In the genomic region with DNA sequence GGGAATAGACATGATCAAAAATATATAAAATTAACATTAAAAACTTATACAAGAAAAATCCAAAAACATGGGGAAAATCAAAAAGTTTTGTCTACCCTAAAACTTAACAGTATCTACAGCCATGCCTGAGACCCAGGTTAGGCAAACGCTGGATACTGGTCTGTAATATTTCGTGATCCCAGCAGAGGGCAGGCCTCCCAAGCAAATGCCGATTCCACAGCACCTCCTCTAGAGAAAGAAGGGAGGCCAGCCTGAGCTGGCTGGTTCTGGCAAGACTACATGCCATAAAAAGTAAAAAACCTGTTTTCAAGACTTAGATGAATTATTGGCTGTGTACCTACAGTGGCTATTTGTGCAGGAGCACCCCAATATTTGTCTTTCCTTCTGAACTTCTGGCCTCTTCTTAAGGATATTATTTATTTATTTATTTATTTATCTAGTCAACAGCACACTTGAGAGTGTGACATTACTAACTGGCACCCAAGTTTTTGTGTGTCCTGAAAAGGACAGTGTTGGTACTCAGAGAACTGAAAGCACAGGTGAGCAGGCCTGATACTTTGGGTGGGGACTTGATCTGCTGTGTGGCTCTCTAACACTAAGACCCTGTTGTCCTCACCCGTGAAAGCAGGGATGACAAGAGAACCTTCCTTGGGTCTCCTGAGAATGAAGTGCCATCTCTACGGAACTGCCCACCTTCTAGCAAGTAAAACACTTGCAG, we compare ENCODE assay signal across 9 mouse cellular contexts.
DNase-seq lines count a peak whose midpoint lies in the region; ATAC-seq and TF ChIP-seq lines count a peak whose summit lies in the region.
"Had no signal": no experiment of that assay in that cellular context is flagged by ENCODE, and none has a peak within 500 bp of the region (broad histone marks: within the 10 kb centered on the region; RNA-seq: fewer than 3 reads in every experiment).

No protein-coding gene starts in this region.

- no peaks in the 10 kb centered on the region for H3K36me3 ChIP-seq in ES-Bruce4 (ENCODE audit: control insufficient read depth, insufficient read depth, low read length, poor library complexity, severe bottlenecking)
- no peaks in the 10 kb centered on the region for H3K36me3 ChIP-seq in forebrain, postnatal 0 days (ENCODE audit: insufficient read depth)
- H3K36me3 ChIP-seq in hindbrain, embryonic 10.5 days = no peaks in the 10 kb centered on the region
- no peaks in the 10 kb centered on the region for H3K36me3 ChIP-seq in lung, embryonic 14.5 days (ENCODE audit: insufficient read depth)
- H3K36me3 ChIP-seq: heart, embryonic 13.5 days had no signal

- no peak overlapping the region for H3K27ac ChIP-seq in ES-Bruce4 (ENCODE audit: insufficient read depth, low read length)
- H3K27ac ChIP-seq in forebrain, postnatal 0 days (ENCODE audit: low read depth, low read length) = no peak overlapping the region
- H3K27ac ChIP-seq in hindbrain, embryonic 10.5 days = no peak overlapping the region
- H3K27ac ChIP-seq in lung, embryonic 14.5 days (ENCODE audit: low read depth) = no peak overlapping the region
- H3K27ac ChIP-seq: heart, embryonic 13.5 days had no signal

- TF ChIP-seq POLR2A in ES-Bruce4 (IDR thresholded peaks at IDR 0.05; ENCODE audit: insufficient read depth, low read length) = no peak

- H3K9ac ChIP-seq in ES-Bruce4 (ENCODE audit: low read depth, poor library complexity, severe bottlenecking) = no peak overlapping the region
- H3K9ac ChIP-seq in forebrain, postnatal 0 days = no peak overlapping the region
- H3K9ac ChIP-seq in lung, embryonic 14.5 days = no peak overlapping the region
- H3K9ac ChIP-seq: heart, embryonic 13.5 days had no signal

- H3K4me1 ChIP-seq in ES-Bruce4 (ENCODE audit: control insufficient read depth, insufficient read depth, low read length) = no peaks in the 10 kb centered on the region
- H3K4me1 ChIP-seq in forebrain, postnatal 0 days (ENCODE audit: insufficient read depth) = no peaks in the 10 kb centered on the region
- peaks cover 7% of the 10 kb centered on the region; the same call in 1 of the 2 replicates for H3K4me1 ChIP-seq in hindbrain, embryonic 10.5 days (replicated peaks)
- no peaks in the 10 kb centered on the region for H3K4me1 ChIP-seq in lung, embryonic 14.5 days (ENCODE audit: insufficient read depth)

- 38% methylated on average over 5 of the region's 5 CpGs for WGBS in forebrain, postnatal 0 days
- WGBS in hindbrain, embryonic 10.5 days = 37% methylated on average over 5 of the region's 5 CpGs
- WGBS in lung, embryonic 14.5 days = 33% methylated on average over 5 of the region's 5 CpGs

- TF ChIP-seq EP300 in ES-Bruce4 (IDR thresholded peaks at IDR 0.05; ENCODE audit: insufficient read depth, low read depth, low read length) = no peak

- no peak overlapping the region for H3K4me2 ChIP-seq in forebrain, postnatal 0 days (ENCODE audit: low read depth)
- H3K4me2 ChIP-seq in lung, embryonic 14.5 days = no peak overlapping the region
- H3K4me2 ChIP-seq: heart, embryonic 13.5 days had no signal

- H3K27me3 ChIP-seq in ES-Bruce4 (ENCODE audit: control insufficient read depth, insufficient read depth, low read length, poor library complexity, severe bottlenecking) = no peaks in the 10 kb centered on the region
- no peaks in the 10 kb centered on the region for H3K27me3 ChIP-seq in forebrain, postnatal 0 days (ENCODE audit: insufficient read depth, low read length)
- H3K27me3 ChIP-seq in hindbrain, embryonic 10.5 days (ENCODE audit: insufficient read depth, poor library complexity, severe bottlenecking) = no peaks in the 10 kb centered on the region
- H3K27me3 ChIP-seq in lung, embryonic 14.5 days (ENCODE audit: insufficient read depth, low read length) = no peaks in the 10 kb centered on the region
- H3K27me3 ChIP-seq: heart, embryonic 13.5 days had no signal

- peak; percentile 83 for TF ChIP-seq CTCF in ES-Bruce4 (IDR thresholded peaks at IDR 0.05; ENCODE audit: low read depth, low read length)
- peak; percentile 91 for TF ChIP-seq CTCF in forebrain, postnatal 0 days (IDR thresholded peaks at IDR 0.05; ENCODE audit: low read depth)
- peak; percentile 86 for TF ChIP-seq CTCF in lung, embryonic 14.5 days (IDR thresholded peaks at IDR 0.05; ENCODE audit: low read depth)

- ATAC-seq in forebrain, postnatal 0 days = peak; percentile 97
- ATAC-seq in lung, embryonic 14.5 days (ENCODE audit: insufficient read depth) = peak; percentile 83

- H3K4me3 ChIP-seq in ES-Bruce4 (ENCODE audit: low read depth, low read length) = no peak overlapping the region
- no peak overlapping the region for H3K4me3 ChIP-seq in forebrain, postnatal 0 days (ENCODE audit: low read depth, low read length)
- H3K4me3 ChIP-seq in hindbrain, embryonic 10.5 days = no peak overlapping the region
- H3K4me3 ChIP-seq in lung, embryonic 14.5 days (ENCODE audit: low read depth, low read length) = no peak overlapping the region
- H3K4me3 ChIP-seq: heart, embryonic 13.5 days had no signal

- peak; percentile 57 for DNase-seq in cerebellum, adult 11-12 months
- peak; percentile 91 for DNase-seq in forebrain, postnatal 0 days
- peak; percentile 77 for DNase-seq in hindbrain, embryonic 10.5 days (ENCODE audit: low spot score)
- peak; percentile 84 for DNase-seq in layer of hippocampus, adult 9-10 months (ENCODE audit: low spot score)
- peak; percentile 89 for DNase-seq in lung, embryonic 14.5 days
- peak; percentile 72 for DNase-seq in ovary, postnatal 10 days (ENCODE audit: low spot score)
- DNase-seq in thymus, postnatal 0 days (ENCODE audit: low spot score) = peak; percentile 84

- H3K9me3 ChIP-seq in ES-Bruce4 (replicated peaks; ENCODE audit: control insufficient read depth, insufficient read depth, low read length, poor library complexity, severe bottlenecking) = no peaks in the 10 kb centered on the region
- no peaks in the 10 kb centered on the region for H3K9me3 ChIP-seq in forebrain, postnatal 0 days (ENCODE audit: low read length)
- no peaks in the 10 kb centered on the region for H3K9me3 ChIP-seq in hindbrain, embryonic 10.5 days
- H3K9me3 ChIP-seq in lung, embryonic 14.5 days (ENCODE audit: low read depth, low read length) = no peaks in the 10 kb centered on the region
- H3K9me3 ChIP-seq: heart, embryonic 13.5 days had no signal
